Mouse (Mus musculus): Measurements from ENCODE around the gene Actg2. TPM values are rescaled to one million over a fixed set of nuclear protein-coding genes. Genes with fewer than 3 reads are reported as not detected.

Actg2 gene
- total RNA-seq, 2 experiments from 2014 or later, result 0.56 TPM; not detected in 1

- no peak for DNase-seq
- intact Hi-C loops (cut with DNase I), result no loop called here
These were observed 20.9 kb downstream of the Actg2 start for GRCm38 (mm10) chr6:83515172-83515571.

- intact Hi-C loops (cut with DNase I), result loop anchor here (5.0 kb wide), 1 partner anchor 155 kb away; no protein-coding TSS in a partner anchor
- peak; percentile 63 for DNase-seq
These were observed 23.6 kb downstream of the Actg2 start for GRCm38 (mm10) chr6:83512495-83512894.

DNA sequence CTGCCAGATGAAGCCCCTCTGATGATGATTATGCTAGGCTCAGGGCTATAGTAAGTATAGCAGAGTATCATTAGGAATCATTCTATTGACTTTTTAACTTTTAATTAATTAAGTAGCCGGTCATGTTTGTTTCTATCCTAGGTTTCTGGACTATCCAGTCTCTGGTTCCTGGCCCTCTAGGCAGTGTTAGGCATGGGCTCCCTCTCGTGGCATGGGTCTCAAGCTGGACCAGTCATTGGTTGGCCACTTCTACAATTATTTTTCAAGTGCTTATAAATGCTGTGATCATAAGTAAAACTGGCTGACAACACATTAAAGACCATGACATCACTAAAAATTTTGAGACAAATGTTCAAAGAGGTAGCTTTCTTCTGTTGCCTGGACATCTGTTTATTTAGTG is 25.9 kb downstream of the Actg2 start:
- peak; percentile 18 for DNase-seq
- intact Hi-C loops (cut with DNase I), result loop anchor here (5.0 kb wide), 1 partner anchor 153 kb away; no protein-coding TSS in a partner anchor

GRCm38 (mm10) chr6:83509442-83509841 is 26.6 kb downstream of the Actg2 start:
- intact Hi-C loops (cut with DNase I), result no loop called here
- peak; percentile 64 for DNase-seq

- intact Hi-C loops (cut with DNase I), result no loop called here
These were observed 28.9 kb downstream of the Actg2 start for GRCm38 (mm10) chr6:83507168-83507546.

DNA sequence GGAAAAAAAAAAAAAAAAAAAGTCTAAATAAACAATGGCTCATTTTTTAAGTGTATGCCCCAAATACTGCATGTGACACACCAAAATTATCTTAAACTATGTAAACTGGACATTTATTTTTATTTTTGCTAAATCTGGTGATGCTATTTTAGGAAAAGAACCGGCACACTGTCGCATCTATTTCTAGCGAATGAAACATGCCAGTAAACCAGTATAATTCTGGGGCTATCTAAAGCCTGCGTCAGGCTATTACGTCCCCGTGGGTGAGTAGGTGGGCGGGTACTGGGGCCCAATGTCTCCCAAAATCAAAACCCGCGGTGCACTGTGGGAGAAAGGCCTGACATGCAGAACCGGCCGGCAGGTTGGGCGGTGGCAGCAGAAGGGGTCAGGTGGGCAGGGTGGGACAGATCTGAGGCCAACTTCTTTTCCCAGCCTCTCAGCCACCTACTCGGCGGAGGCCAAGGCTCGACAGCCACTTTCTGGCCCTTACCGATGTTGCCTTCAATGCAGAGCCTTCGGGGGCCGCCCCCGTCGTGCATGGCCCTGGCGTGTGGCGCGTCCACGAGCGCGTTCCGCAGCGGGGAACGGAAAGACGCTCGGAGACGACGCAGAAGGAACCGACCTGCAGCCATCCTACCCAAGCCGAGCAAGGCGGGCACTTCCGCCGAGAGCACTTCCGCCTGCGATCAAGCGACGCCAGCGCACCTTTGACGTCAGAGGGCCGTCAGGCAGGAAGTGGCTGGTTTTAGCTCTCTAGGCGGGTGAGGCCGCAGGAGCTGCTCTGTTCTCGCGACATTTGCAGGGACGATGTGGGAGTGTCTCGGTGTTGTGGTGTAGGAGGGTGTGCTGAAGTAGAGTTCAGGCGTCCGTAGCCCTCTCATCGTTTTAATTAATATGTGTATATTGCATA is 29.6 kb downstream of the Actg2 start, which contains the start of gene Dguok:
TSS of gene Dguok (minus strand) at position 712 of the 910 bp plus-strand sequence.
- DNase-seq, result peak; percentile 97
- intact Hi-C loops (cut with DNase I), result no loop called here

More at GRCm38 (mm10) chr6:83507168-83507546, 28.9 kb downstream of the Actg2 start:
- DNase-seq, result no peak

- DNase-seq, result no peak
- intact Hi-C loops (cut with DNase I), result no loop called here
These were observed 30.5 kb downstream of the Actg2 start for GRCm38 (mm10) chr6:83505554-83505953.

- intact Hi-C loops (cut with DNase I), result no loop called here
These were observed 32.7 kb downstream of the Actg2 start for GRCm38 (mm10) chr6:83503361-83503760.

DNA sequence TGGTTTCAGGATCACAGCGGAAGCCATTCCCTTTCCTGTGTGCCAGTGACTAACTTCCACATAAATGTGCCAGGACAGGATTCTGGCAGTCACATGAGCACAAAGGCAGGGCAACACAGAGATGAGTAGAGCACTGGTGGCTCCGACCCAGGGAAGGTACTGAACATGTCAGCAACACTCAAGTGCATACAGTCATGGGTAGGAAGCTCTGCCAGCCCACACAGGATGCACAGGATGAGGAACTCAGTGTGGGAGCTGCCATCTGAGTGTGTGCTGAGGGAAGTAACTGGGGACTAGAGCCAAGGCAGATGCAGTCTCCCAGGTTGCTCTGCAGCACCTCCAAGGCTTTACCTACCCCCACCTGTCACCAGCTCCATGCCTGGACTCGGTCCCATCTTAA is 33.4 kb downstream of the Actg2 start:
- intact Hi-C loops (cut with DNase I), result no loop called here
- no peak for DNase-seq

More at GRCm38 (mm10) chr6:83503361-83503760, 32.7 kb downstream of the Actg2 start:
- no peak for DNase-seq

DNA sequence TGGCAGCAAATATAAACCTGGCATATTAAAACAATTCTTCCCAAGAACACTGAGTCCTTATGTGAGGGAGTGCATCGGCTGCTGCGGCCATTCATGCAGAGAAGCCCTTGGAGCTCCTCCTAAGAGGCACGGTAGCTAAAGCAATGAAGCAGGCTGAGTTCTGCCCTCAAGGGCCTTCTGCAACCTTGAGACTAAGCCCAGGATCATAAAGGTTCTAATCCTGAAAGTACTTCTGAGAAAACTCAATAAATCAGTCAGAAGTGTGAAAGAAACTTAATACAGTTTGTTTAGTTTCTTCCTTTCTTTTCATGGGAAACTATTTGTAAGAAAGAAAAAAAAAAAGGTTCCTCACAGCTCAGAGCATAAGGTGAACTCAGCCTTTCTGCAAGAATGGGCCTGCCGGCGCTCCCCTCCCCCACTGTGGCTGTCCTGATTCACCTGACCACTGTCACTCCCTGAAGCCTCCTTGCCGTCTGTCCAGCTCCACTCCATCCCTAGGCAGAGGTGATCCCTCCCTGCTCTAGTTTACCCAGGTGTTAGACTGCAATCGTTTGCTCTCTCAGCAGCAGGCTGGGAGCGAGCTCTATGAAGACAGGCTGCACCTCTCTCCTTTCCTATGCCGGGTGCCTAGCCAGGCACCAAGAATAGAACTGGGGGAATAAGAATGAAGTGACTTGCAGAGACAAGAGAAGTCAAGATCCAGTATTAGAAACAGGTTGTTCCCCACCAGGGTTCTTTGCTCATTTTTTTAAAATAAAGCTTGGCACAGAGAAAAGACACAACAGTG is 34.3 kb downstream of the Actg2 start:
- no peak for DNase-seq
- intact Hi-C loops (cut with DNase I), result no loop called here

GRCm38 (mm10) chr6:83500462-83500861 is 35.6 kb downstream of the Actg2 start:
- no peak for DNase-seq
- intact Hi-C loops (cut with DNase I), result no loop called here

DNA sequence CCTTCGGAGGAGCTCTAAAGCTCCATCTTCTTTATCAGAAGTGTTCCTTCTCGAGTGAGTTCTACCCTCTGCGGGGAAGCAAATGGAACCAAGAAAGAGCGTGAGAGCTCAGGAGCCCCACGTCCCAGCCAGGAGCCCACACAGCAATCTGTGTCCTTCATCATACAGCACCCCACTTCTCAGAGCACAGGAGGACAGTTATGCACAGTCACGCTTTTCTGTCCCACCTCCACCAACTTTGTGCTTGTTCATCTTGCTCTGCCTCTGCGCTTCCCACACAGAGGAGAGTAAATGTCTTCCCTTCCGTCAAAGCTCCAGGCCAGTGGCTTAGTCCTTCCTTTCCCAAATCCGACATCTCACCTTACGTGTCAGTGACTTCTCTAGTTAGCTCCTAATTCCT is 37.0 kb downstream of the Actg2 start:
- no peak for DNase-seq
- intact Hi-C loops (cut with DNase I), result no loop called here

GRCm38 (mm10) chr6:83496753-83497710 is 39.0 kb downstream of the Actg2 start:
- peak; percentile 35 for DNase-seq
- intact Hi-C loops (cut with DNase I), result no loop called here

- peak; percentile 31 for DNase-seq
- intact Hi-C loops (cut with DNase I), result no loop called here
These were observed 39.9 kb downstream of the Actg2 start for GRCm38 (mm10) chr6:83496009-83496752.

DNA sequence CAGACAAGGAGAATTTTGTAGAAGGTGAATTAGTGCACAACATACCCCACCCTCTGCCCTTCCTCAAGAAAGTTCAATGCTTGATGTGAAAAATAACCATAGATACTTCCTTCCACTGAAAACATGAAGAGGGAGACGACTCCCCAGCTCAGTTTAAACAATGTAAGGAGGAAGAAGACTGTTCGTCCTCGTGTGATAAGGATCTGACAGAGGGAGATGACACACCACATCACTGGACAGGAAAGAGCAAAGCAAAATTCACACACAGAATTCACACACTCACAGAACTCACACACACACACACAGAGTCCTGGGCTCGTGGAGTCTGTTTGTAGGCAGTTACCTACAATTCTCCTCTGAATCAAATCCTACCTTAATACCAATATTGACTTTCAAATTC is 45.4 kb downstream of the Actg2 start:
- intact Hi-C loops (cut with DNase I), result no loop called here
- DNase-seq, result no peak

DNA sequence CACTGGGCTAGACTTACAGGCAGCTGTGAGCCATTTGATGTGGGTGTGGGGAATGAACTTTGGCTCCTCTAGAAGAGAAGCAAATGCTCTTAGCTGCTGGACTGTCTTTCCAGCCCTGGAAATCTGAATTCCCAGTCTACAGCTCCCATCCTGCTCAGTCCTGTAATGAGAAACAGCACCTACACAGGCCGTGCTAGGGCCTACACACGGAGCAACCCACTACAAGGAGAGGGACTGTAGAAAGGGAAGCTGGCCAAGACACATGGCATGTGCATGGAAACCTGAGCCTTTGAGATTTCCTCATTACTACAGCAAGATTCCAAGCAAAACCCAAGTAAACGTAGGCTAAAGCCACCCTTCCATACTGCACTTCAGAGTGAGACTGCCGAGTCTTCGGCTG is 47.9 kb downstream of the Actg2 start:
- no peak for DNase-seq
- intact Hi-C loops (cut with DNase I), result no loop called here

- intact Hi-C loops (cut with DNase I), result no loop called here
- DNase-seq, result no peak
These were observed 48.8 kb downstream of the Actg2 start for GRCm38 (mm10) chr6:83487298-83487697.

DNA sequence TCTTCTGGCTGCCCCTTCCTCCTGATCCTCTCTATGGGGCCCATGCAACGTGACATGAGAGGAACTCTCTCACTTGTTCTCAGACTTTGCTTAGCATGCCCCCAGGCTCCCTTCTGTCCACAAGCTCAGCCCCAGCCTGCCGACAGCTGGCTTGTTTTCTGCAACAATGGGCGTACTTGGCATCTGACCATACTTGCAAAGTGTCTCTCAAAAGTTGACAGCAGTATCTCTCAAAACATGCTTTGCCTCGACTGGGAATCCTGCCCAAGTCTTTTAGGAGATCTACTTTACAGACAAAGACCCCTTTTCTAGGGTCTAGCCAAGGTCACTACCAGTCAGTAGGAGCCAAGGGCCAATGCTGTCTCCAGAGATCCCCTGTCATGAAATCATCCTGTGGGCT is 50.2 kb downstream of the Actg2 start:
- intact Hi-C loops (cut with DNase I), result no loop called here
- peak; percentile 61 for DNase-seq

- no peak for DNase-seq
- intact Hi-C loops (cut with DNase I), result no loop called here
These were observed 52.3 kb downstream of the Actg2 start for GRCm38 (mm10) chr6:83483776-83484175.
